Mouse (Mus musculus): ENCODE measurements at regions not wholly inside any gene's neighbourhood (a gene's known extent, or its start where the extent isn't known, plus 50 kb on each side); places are given as distances from the start of the nearest gene placed in this dataset.

GRCm38 (mm10) chr14:80789131-80789530, 805.2 kb downstream of the Olfm4 start:
- Histone ChIP-seq H3K4me3 (ENCODE audit: low read depth, low read length) (no peak overlapping the region), H3K9ac (ENCODE audit: low read length) (no peak overlapping the region), H3K9me3 (ENCODE audit: control insufficient read depth, low read length) (no peaks in the 10 kb centered on the region), H3K4me2 (no peak overlapping the region), H3K27me3 (ENCODE audit: control insufficient read depth, insufficient read depth, low read length) (no peaks in the 10 kb centered on the region), H3K36me3 (ENCODE audit: control insufficient read depth, insufficient read depth, low read length) (no peaks in the 10 kb centered on the region), H3K4me1 (ENCODE audit: control insufficient read depth, insufficient read depth, low read length) (no peaks in the 10 kb centered on the region), H3K27ac (ENCODE audit: low read depth, low read length) (no peak overlapping the region)
- WGBS = 68% methylated on average over 1 of the region's 1 CpGs
- ATAC-seq (ENCODE audit: low FRiP score) (no peak), DNase-seq (ENCODE audit: low spot score, missing footprints) (no peak)

GRCm38 (mm10) chr14:80799370-80799959, 815.6 kb downstream of the Olfm4 start:
- Histone ChIP-seq H3K27ac (ENCODE audit: low read depth, low read length) (no peak overlapping the region), H3K9ac (ENCODE audit: low read length) (no peak overlapping the region), H3K4me3 (ENCODE audit: low read depth, low read length) (no peak overlapping the region), H3K9me3 (ENCODE audit: control insufficient read depth, low read length) (no peaks in the 10 kb centered on the region), H3K4me1 (ENCODE audit: control insufficient read depth, insufficient read depth, low read length) (no peaks in the 10 kb centered on the region), H3K27me3 (ENCODE audit: control insufficient read depth, insufficient read depth, low read length) (no peaks in the 10 kb centered on the region), H3K4me2 (no peak overlapping the region), H3K36me3 (ENCODE audit: control insufficient read depth, insufficient read depth, low read length) (no peaks in the 10 kb centered on the region)
- no peak for DNase-seq (ENCODE audit: low spot score, missing footprints)
- 83% methylated on average over 6 of the region's 6 CpGs for WGBS
- no peak for ATAC-seq (ENCODE audit: low FRiP score)

GRCm38 (mm10) chr14:80830476-80830875, 846.6 kb downstream of the Olfm4 start:
- no peak for ATAC-seq (ENCODE audit: low FRiP score)

GRCm38 (mm10) chr14:80844550-80844949, 860.7 kb downstream of the Olfm4 start:
- 49% methylated on average over 4 of the region's 4 CpGs for WGBS
- H3K36me3 ChIP-seq (ENCODE audit: control insufficient read depth, insufficient read depth, low read length) = no peaks in the 10 kb centered on the region
- H3K4me3 ChIP-seq (ENCODE audit: low read depth, low read length) = no peak overlapping the region
- H3K4me1 ChIP-seq (ENCODE audit: control insufficient read depth, insufficient read depth, low read length) = no peaks in the 10 kb centered on the region
- H3K4me2 ChIP-seq = no peak overlapping the region
- no peak overlapping the region for H3K27ac ChIP-seq (ENCODE audit: low read depth, low read length)
- DNase-seq (ENCODE audit: low spot score, missing footprints) (peak; percentile 72), ATAC-seq (ENCODE audit: low FRiP score) (no peak)
- no peaks in the 10 kb centered on the region for H3K9me3 ChIP-seq (ENCODE audit: control insufficient read depth, low read length)
- H3K27me3 ChIP-seq (ENCODE audit: control insufficient read depth, insufficient read depth, low read length) = no peaks in the 10 kb centered on the region
- no peak overlapping the region for H3K9ac ChIP-seq (ENCODE audit: low read length)

More at GRCm38 (mm10) chr14:80830476-80830875, 846.6 kb downstream of the Olfm4 start:
- H3K27me3 ChIP-seq (ENCODE audit: control insufficient read depth, insufficient read depth, low read length) = no peaks in the 10 kb centered on the region
- H3K9ac ChIP-seq (ENCODE audit: low read length) = no peak overlapping the region
- no peak overlapping the region for H3K4me3 ChIP-seq (ENCODE audit: low read depth, low read length)
- H3K36me3 ChIP-seq (ENCODE audit: control insufficient read depth, insufficient read depth, low read length) = no peaks in the 10 kb centered on the region
- no peak overlapping the region for H3K27ac ChIP-seq (ENCODE audit: low read depth, low read length)
- H3K4me2 ChIP-seq = no peak overlapping the region
- no peaks in the 10 kb centered on the region for H3K9me3 ChIP-seq (ENCODE audit: control insufficient read depth, low read length)
- H3K4me1 ChIP-seq (ENCODE audit: control insufficient read depth, insufficient read depth, low read length) = no peaks in the 10 kb centered on the region
- WGBS = 86% methylated on average over 3 of the region's 3 CpGs
- no peak for DNase-seq (ENCODE audit: low spot score, missing footprints)

- peak overlapping the region; percentile 19; the same call in 1 of the 2 replicates for H3K4me2 ChIP-seq
- H3K27ac ChIP-seq (ENCODE audit: low read depth, low read length) = no peak overlapping the region
- no peaks in the 10 kb centered on the region for H3K27me3 ChIP-seq (ENCODE audit: control insufficient read depth, insufficient read depth, low read length)
- no peak overlapping the region for H3K4me3 ChIP-seq (ENCODE audit: low read depth, low read length)
- H3K9ac ChIP-seq (ENCODE audit: low read length) = peak overlapping the region; percentile 17; the same call in 1 of the 2 replicates
- peak; percentile 92 for ATAC-seq (ENCODE audit: low FRiP score)
- peak; percentile 96 for DNase-seq (ENCODE audit: low spot score, missing footprints)
- 13% methylated on average over 14 of the region's 14 CpGs for WGBS
- no peaks in the 10 kb centered on the region for H3K9me3 ChIP-seq (ENCODE audit: control insufficient read depth, low read length)
- H3K4me1 ChIP-seq (ENCODE audit: control insufficient read depth, insufficient read depth, low read length) = no peaks in the 10 kb centered on the region
- H3K36me3 ChIP-seq (ENCODE audit: control insufficient read depth, insufficient read depth, low read length) = no peaks in the 10 kb centered on the region
Observed at GRCm38 (mm10) chr14:80845576-80846269, 861.8 kb downstream of the Olfm4 start.

- peak; percentile 68 for ATAC-seq (ENCODE audit: low FRiP score)
- H3K9ac ChIP-seq (ENCODE audit: low read length) = no peak overlapping the region
- WGBS = 85% methylated on average over 9 of the region's 9 CpGs
Observed at GRCm38 (mm10) chr14:80846420-80847083, 862.7 kb downstream of the Olfm4 start.

More at GRCm38 (mm10) chr14:80846420-80847083, 862.7 kb downstream of the Olfm4 start:
- H3K4me2 ChIP-seq = no peak overlapping the region
- DNase-seq (ENCODE audit: low spot score, missing footprints) = no peak
- H3K4me3 ChIP-seq (ENCODE audit: low read depth, low read length) = no peak overlapping the region
- no peaks in the 10 kb centered on the region for H3K4me1 ChIP-seq (ENCODE audit: control insufficient read depth, insufficient read depth, low read length)
- no peak overlapping the region for H3K27ac ChIP-seq (ENCODE audit: low read depth, low read length)
- no peaks in the 10 kb centered on the region for H3K27me3 ChIP-seq (ENCODE audit: control insufficient read depth, insufficient read depth, low read length)
- H3K36me3 ChIP-seq (ENCODE audit: control insufficient read depth, insufficient read depth, low read length) = no peaks in the 10 kb centered on the region
- H3K9me3 ChIP-seq (ENCODE audit: control insufficient read depth, low read length) = no peaks in the 10 kb centered on the region

Data from midbrain, embryonic 11.5 days (tissue).